Mouse (Mus musculus): Measurements from ENCODE around the gene Tor2a.

DNA sequence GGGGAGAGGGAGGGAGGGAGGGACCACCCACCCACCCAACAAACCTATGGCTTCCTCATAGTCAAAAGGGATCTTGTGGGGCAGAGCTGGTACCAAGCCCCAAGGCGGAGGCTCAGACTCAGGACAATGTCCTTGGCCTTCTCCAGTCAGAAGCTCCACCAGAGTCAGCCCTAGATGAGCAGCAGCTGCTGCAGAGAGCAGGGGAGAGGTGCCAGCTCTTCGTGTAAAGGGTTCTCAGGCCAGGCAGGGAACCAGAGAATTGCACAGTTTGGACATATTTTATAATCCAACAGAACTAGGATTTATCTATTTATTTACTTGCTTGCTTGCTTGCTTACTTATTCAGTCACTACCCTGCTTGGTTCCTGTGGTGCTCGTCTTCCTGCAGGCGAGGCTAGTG lies 17.7 kb upstream of the Tor2a start:
- no peak for TF ChIP-seq CTCF (IDR thresholded peaks at IDR 0.05; ENCODE audit: low read depth, low read length)
- TF ChIP-seq GATA1 (IDR thresholded peaks at IDR 0.05; ENCODE audit: borderline replicate concordance, low read length): no peak

Data from G1E (cell line).